Mouse (Mus musculus) liver, adult 2 months (tissue): ENCODE results near the gene Aspdh. TPM values are rescaled to one million over a fixed set of nuclear protein-coding genes. Genes with fewer than 3 reads are reported as not detected.

ENCODE experiments used
- DNase-seq: peaks from one replicate; pipeline ENCODE4 v3.0.0-alpha.2; 2011; ENCODE audit warnings: low read depth, low spot score; ENCODE audit errors: extremely low read depth
- H3K27ac ChIP-seq: fragments of 200-500 bp; replicated peaks from 2 replicates; pipeline ENCODE4 v1.5.1; 2012; ENCODE audit warnings: low read depth, mild to moderate bottlenecking, control low read depth, inconsistent platforms, low read length; ENCODE audit not compliant: insufficient read depth
- H3K27me3 ChIP-seq: fragments of 200-500 bp; 2 replicates; pipeline ENCODE4 v1.6.1; 2012; ENCODE audit warnings: mild to moderate bottlenecking, moderate library complexity, low read length, inconsistent platforms; ENCODE audit not compliant: control insufficient read depth, insufficient read depth
- H3K36me3 ChIP-seq: fragments of 200-500 bp; 2 replicates; pipeline ENCODE4 v1.6.1; 2012; ENCODE audit warnings: low read length, inconsistent platforms; ENCODE audit not compliant: control insufficient read depth, insufficient read depth
- H3K4me1 ChIP-seq: fragments of 200-500 bp; 2 replicates; pipeline ENCODE4 v1.6.1; 2011; ENCODE audit warnings: low read length; ENCODE audit not compliant: control insufficient read depth, insufficient read depth
- H3K4me3 ChIP-seq: fragments of 200-500 bp; 2 replicates; pipeline ENCODE4 v1.5.1; 2011; ENCODE audit warnings: low read depth, mild to moderate bottlenecking, control low read depth, low read length, moderate library complexity; ENCODE audit not compliant: insufficient read depth
- H3K79me2 ChIP-seq: fragments of 200-500 bp; 2 replicates; pipeline ENCODE4 v1.6.1; 2012; ENCODE audit warnings: inconsistent platforms, mild to moderate bottlenecking, low read length, moderate library complexity; ENCODE audit not compliant: control insufficient read depth, insufficient read depth
- H3K9ac ChIP-seq: fragments of 200-500 bp; 2 replicates; pipeline ENCODE4 v1.6.1; 2012; ENCODE audit warnings: low read depth, mild to moderate bottlenecking, control low read depth, inconsistent platforms, low read length
- CTCF ChIP-seq: fragments of 200-500 bp; IDR thresholded peaks from 2 replicates; pipeline ENCODE4 v1.5.1; 2011; ENCODE audit warnings: low read depth, low read length, control low read depth
- POLR2A ChIP-seq: fragments of 200-500 bp; IDR thresholded peaks from 2 replicates; pipeline ENCODE4 v1.6.1; 2011; ENCODE audit warnings: low read length, control low read depth; ENCODE audit not compliant: insufficient read depth; ENCODE audit errors: extremely low read depth
- WGBS: fragments of 180-500 bp; shearing (Covaris S2); methylation state at CpG from one replicate; pipeline ENCODE4 v1.1.7; 2018; 5-methylcytosine and 5-hydroxymethylcytosine counted together
- polyA plus RNA-seq: library from polyadenylated mRNA; depleted of rRNA; stranded (reverse); fragments of >200 nt; gene quantifications from 2 replicates; pipeline ENCODE4 v1.2.3, GENCODE M21; 2012
- total RNA-seq: library from RNA; depleted of rRNA; stranded (reverse); fragments of >200 nt; gene quantifications from 2 replicates; pipeline ENCODE4 v1.2.3, GENCODE M21; 2014

Aspdh gene
- total and polyA plus RNA-seq, 2 experiments: 146 to 608 TPM

GRCm38 (mm10) chr7:44456302-44456701, 8.9 kb upstream of the Aspdh start:
- WGBS: 88% methylated on average over 1 of the region's 1 CpGs
- no peak for DNase-seq
- no peaks in the 10 kb centered on the region for H3K36me3 ChIP-seq
- H3K4me1 ChIP-seq: no peaks in the 10 kb centered on the region
- no peak overlapping the region for H3K4me3 ChIP-seq
- no peak overlapping the region for H3K9ac ChIP-seq
- H3K27ac ChIP-seq: no peak overlapping the region
- no peak for TF ChIP-seq CTCF
- TF ChIP-seq POLR2A: no peak
- H3K79me2 ChIP-seq: no peaks in the 10 kb centered on the region
- H3K27me3 ChIP-seq: peaks cover 3% of the 10 kb centered on the region; the same call in 1 of the 2 replicates

GRCm38 (mm10) chr7:44460067-44460466, 5.1 kb upstream of the Aspdh start:
- no peak overlapping the region for H3K27ac ChIP-seq
- no peaks in the 10 kb centered on the region for H3K36me3 ChIP-seq
- DNase-seq: no peak
- H3K79me2 ChIP-seq: no peaks in the 10 kb centered on the region
- H3K4me3 ChIP-seq: no peak overlapping the region
- WGBS: 68% methylated on average over 6 of the region's 6 CpGs
- TF ChIP-seq CTCF (no peak), POLR2A (no peak)
- no peak overlapping the region for H3K9ac ChIP-seq
- peaks cover 8% of the 10 kb centered on the region for H3K27me3 ChIP-seq
- H3K4me1 ChIP-seq: no peaks in the 10 kb centered on the region

GRCm38 (mm10) chr7:44460767-44461502, 4.3 kb upstream of the Aspdh start:
- DNase-seq: no peak
- Histone ChIP-seq H3K36me3 (no peaks in the 10 kb centered on the region), H3K27ac (no peak overlapping the region), H3K4me1 (no peaks in the 10 kb centered on the region), H3K79me2 (peaks cover 2% of the 10 kb centered on the region; the same call in 1 of the 2 replicates), H3K9ac (no peak overlapping the region), H3K27me3 (peaks cover 8% of the 10 kb centered on the region), H3K4me3 (no peak overlapping the region)
- no peak for TF ChIP-seq POLR2A
- no peak for TF ChIP-seq CTCF
- WGBS: 65% methylated on average over 31 of the region's 31 CpGs

GRCm38 (mm10) chr7:44461503-44462217, 3.5 kb upstream of the Aspdh start:
- H3K36me3 ChIP-seq: no peaks in the 10 kb centered on the region
- no peak for DNase-seq
- whole genome bisulfite sequencing: 41% methylated on average over 57 of the region's 57 CpGs
- no peak for TF ChIP-seq POLR2A
- TF ChIP-seq CTCF: no peak
- peaks cover 8% of the 10 kb centered on the region for H3K27me3 ChIP-seq
- H3K4me1 ChIP-seq: peaks cover 3% of the 10 kb centered on the region; the same call in 1 of the 2 replicates
- H3K27ac ChIP-seq: no peak overlapping the region
- peaks cover 8% of the 10 kb centered on the region; the same call in 1 of the 2 replicates for H3K79me2 ChIP-seq
- no peak overlapping the region for H3K4me3 ChIP-seq
- H3K9ac ChIP-seq: no peak overlapping the region

- peaks cover 9% of the 10 kb centered on the region for H3K4me1 ChIP-seq
- TF ChIP-seq CTCF (peak; percentile 33; the same call in 1 of the 2 replicates), POLR2A (no peak)
- H3K36me3 ChIP-seq: no peaks in the 10 kb centered on the region
- no peak overlapping the region for H3K4me3 ChIP-seq
- WGBS: 12% methylated on average over 77 of the region's 77 CpGs
- no peak overlapping the region for H3K27ac ChIP-seq
- H3K79me2 ChIP-seq: peaks cover 13% of the 10 kb centered on the region; the same call in 1 of the 2 replicates
- peaks cover 8% of the 10 kb centered on the region for H3K27me3 ChIP-seq
- DNase-seq: no peak
- H3K9ac ChIP-seq: no peak overlapping the region
These were observed 2.8 kb upstream of the Aspdh start for GRCm38 (mm10) chr7:44462218-44463055.
